Mouse (Mus musculus): ENCODE measurements at regions not wholly inside any gene's neighbourhood (a gene's known extent, or its start where the extent isn't known, plus 50 kb on each side); places are given as distances from the start of the nearest gene placed in this dataset.

DNA sequence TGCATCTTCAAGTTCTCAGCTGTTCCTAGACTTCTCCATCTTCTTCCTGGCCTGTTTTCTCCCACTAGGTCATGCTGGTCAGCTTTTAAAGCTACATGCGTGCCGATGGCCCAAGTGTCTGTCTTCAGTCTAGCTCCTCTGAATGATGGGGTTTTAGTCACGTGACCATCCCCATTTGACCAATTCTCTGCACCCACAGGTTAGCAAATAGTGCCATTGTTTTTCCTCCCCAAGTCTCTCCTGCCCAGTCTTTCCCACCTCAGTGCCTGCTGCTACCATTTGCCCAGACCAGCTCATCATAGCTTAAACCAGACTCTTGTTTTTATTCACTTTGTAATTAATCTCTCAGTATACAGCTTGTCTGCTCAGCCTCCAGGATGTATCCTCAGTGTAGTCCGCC lies 62.3 kb downstream of the Zfp706 start:
- DNase-seq: no peak

DNA sequence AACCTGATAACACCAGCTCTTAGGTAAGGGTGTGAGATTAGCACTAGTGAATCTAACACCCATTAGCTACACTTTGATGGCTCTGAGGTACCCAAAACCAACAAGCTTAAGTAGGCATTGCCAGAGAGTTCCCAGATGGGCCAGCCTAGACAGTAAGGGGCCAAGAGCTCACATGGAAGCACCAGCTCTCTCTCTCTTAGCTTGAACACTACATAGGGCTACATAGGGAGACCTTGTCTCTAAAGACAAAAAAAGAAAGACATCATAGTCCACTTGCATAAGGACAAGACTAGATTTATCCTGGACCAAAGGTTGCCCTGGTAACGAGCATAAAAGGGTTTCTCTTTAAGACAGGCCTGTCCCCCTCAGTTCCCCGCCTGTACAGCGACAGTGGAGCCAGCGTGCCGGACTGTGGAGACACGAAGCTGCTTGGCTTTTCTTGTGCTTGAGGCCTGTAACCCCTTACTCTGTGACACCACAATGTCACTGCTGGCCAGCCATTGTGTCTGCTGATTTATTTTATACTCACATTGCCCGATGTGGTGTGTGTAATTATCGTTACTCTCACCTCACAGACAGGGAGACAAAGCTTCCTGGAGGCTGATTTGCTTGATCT lies 62.9 kb downstream of the Zfp706 start:
- no peak for DNase-seq

DNA sequence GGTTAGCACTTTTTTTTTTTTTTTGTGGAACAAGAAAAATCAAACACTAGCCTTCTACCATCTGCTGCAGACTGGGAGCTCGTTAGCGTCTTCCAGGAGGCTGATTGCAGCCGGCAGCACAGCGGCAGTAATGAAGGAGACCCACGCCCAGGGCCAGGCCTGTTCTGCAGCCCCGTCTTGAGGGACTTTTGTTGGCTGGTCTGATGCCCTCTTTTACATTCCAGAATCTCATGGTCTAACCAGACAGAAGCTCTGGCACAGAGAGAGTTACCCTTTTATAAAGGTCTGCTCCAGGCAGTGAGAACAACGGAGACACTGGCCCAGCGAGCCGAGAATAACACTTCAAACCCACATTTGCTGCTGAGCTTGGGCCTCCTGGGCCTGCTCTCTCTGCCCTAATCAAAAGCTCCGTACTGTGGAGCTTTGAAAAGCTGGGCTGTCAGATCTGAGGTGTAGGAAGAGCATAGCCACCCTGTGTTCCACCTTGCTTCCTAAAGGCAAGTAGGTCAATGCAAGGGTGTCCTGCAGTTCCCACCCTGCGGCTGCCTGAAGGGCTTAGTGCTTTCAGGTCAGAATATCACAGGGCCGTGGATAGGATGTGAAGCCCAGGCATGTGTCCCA lies 64.0 kb downstream of the Zfp706 start:
- DNase-seq: no peak

DNA sequence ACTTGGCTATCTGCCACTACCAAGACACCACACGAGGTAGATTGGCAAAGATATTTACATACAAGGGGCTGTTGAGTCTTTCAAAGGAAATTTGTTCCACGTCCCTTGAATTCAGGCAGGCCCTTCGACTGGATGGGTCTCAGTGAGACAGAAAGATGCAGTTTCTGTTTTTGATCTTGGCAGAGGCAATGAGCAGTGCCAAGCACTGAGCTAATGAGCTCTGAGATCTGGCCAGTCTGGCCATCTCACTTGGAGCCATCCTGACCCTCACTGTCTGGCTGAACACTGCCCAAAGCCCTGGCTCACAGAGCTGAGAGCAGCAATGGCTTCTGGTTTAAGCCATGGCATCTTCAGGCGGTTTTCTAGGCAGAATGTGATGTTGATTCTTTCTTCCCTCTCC lies 65.3 kb downstream of the Zfp706 start:
- DNase-seq: no peak

DNA sequence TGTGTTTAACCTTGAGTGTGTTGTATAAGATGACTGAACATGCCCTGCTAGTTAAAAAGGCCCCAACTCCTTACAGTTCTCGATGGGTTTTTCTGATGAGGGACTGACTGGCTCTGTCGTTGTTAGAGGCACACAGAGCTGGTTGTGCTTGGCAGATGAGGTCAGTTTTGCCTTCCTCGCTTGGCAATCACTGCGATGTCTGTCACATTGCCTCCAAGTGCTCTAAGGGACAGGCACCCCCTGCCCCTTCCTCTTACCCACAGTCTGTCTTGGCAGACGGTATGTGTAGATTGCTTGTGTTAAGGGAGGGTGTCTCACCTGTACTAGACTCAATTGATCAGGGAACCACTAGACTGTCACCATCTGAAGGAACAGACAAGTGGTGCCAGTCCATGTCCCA lies 65.8 kb downstream of the Zfp706 start:
- no peak for DNase-seq

DNA sequence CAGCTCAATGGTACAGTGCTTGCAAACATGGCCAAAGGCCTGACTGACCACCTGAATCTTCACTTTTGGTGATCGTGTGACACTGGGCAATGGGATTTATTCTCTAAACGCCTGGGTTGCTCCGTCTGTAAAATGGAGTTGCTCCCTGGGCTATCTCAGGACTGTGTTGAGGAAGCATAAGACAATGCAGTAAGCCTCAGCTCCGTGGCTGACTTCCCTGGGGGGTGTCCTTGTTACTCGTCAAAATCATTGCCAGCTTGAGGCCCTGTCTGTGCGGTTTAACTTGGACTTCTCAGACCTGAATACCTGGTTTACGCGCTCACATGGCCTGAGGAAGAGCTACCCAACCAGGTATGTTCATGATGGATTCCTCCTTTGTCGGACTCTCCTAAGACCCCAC lies 68.0 kb downstream of the Zfp706 start:
- DNase-seq: no peak

DNA sequence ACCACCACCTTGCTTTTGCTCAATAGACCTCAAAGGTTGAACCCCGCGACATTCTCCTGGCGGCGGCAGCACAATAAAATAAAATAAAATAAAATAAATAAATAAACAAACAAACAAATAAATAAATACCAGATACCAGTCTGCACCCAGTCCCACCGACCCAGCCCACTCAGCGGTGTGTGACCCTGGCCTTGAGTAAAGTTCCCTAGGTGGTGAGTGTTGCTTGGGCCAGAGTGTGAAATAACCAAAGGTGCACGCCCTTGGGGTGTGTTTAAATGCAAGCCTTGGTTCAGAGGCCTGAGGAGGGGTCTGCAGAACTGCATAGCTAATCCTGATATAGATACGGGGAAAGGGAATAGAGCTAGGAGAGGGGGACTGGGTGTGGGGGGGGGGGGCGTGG lies 68.4 kb downstream of the Zfp706 start:
- no peak for DNase-seq

DNA sequence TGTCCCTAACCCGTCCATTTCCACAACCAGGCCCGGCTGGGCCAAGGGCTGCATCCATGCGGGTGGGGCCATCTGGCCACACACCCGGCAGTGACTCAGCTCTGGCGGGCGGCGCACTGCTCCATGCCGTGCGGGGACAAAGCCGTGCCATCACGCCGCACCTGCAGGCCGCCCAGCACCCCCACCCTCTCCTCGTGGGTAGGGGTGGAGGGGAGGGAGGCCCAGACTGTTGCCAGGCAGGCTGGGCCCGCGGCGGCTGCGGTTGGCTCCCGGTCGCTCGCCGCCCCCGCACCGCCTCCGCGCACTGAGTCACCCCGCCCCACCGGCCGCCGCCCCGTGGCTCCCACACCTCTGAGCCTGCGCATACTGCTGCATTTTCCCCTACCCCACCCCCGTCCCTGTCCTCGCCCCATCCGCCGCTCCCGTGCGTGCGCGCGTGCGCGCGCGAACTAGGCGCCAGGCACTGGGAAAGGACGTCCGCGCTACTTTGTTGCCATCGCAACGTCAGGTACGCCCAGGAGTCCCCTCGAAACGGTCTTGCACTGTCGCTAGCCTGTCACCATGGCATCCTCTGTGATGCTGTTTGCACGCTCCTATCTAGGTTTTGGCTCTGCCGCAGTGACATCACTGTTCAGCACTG lies 68.9 kb downstream of the Zfp706 start:
- DNase-seq: peak; percentile 93 to 96

DNA sequence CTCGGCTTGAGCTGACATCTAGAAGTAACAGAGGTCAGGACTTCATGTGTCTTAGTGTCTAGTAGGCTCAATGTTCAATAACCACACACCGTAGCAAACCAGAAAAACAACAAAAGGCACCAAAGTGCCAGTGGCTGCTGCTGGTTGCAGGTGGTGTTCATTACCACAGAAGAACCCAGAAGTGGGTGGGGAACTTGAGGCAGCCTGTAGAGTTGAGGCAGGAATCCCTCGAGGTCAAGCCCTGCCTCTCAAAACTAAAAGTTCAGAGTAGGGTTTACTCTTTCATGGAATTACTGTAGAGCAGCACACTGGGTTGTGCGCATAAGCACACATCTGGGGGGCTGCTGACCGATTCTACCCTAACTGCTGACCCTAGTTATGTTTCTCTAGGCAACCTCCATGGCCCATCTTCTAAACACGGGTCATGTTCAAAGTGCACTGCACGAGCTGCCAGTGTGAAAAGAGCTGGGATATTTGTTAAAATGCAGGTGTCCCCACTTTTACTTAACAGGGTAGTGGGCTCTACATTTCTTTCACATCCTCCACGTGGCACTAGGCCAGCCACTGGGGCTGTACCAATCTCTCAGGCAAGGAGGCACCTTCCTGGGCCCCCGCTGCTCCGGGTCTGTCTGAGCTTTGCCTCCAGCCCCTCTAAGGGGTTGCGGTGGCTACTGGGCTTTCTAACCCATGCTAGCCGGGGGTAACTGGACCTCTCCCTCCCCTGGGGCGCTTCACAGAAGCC lies 69.6 kb downstream of the Zfp706 start:
- DNase-seq: peak; percentile 23 to 61

DNA sequence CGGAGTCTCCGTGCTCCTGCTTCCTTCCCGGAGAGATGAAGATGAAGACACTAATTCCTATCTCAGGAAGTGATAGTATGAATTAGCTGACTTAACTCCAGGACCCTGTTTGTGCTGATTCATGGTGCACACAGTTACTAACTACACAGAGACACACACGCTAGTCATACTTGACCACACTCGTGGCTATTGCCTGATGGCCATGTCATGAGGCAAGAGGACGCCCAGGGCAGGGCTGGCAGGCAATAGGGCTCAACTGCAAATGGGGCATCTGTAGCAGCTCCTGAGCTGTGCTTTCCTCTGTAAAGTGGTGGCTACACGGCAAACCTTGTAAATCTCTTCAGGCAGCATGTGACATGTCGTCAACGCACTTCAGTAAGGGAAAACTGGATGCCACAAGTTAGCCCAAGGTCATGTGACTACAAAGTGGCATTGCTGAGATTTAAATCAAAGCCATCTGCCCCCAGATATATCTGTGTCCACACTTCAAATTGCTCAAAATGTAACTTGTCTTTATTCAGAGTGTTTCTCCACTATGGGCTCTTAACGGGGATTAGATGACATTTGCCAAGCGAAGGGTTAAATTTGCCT lies 70.4 kb downstream of the Zfp706 start:
- no peak for DNase-seq

DNA sequence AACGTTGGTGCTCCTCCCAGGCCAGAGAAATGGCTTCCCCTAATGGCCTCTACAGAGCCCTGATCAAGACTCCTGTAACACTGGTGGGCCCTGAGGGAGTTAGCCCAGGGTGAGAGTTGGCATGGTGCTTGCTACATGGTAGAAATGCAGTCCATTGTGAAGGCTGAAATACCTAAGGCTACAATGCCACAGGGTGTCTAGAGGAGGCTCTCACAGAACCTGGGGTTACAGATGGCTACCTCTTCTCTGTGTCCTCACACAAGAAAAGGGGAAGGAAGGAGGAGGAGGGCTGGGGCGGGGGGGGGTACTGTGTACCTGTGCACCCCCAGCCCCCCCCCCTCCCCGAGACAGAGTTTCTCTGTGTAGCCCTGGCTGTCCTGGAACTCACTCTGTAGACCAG lies 72.8 kb downstream of the Zfp706 start:
- no peak for DNase-seq

DNA sequence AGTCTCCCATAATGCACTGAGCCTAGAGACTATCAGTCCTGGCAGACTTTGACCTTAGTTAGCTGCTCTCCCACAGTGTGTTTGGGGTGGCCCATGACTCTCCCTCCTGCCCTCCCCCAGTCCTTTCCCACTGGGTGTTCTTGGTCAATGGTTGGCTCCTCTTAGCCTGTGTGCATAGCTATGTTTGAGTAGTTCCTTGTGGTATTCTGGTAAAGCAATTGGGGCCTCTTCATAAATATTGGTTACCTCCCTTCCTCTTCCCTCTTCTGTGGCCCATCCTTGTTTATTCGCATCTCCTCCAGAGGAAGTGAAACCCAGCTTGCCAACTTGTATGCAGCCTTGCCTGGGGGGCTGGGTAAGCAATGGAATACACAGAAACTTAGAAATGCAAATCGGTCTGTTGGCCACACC lies 74.0 kb downstream of the Zfp706 start:
- DNase-seq: peak; percentile 40 to 49

DNA sequence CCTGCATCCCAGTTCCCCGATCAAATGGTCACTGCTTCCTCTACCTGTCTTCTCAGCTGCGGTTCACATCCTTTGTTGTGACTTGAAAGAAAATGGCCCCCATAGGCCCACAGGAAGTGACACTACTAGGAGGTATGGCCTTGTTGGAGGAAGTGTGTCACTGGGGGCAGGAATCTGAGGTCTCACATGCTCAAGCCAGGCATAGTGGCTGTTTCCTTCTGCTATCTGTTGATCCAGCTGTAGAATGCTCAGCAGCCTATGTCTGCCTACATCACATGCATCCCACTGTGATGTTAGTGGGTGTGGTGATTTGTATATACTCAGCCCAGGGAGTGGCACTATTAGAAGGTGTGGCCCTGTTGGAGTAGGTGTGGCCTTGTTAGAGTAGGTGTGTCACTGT lies 76.1 kb downstream of the Zfp706 start:
- DNase-seq: no peak

DNA sequence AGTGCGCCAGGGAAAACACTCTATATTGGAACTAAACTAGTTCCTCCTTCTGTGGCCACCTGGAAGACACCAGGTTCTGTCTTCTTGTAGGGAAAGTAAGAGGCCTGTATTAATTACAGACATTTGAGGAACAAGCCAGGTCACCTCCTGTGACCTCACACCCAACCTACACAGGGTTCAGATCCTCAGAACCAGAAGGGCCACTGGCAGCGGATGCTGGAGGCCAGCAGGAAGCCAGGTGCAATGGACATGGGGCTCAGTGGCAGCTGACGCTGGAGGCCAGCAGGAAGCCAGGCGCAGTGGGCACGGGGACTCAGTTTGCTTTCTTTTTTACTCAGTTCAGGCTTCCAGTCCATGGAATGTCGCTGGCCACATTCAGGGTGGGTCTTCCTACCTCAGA lies 77.1 kb downstream of the Zfp706 start:
- DNase-seq: no peak

DNA sequence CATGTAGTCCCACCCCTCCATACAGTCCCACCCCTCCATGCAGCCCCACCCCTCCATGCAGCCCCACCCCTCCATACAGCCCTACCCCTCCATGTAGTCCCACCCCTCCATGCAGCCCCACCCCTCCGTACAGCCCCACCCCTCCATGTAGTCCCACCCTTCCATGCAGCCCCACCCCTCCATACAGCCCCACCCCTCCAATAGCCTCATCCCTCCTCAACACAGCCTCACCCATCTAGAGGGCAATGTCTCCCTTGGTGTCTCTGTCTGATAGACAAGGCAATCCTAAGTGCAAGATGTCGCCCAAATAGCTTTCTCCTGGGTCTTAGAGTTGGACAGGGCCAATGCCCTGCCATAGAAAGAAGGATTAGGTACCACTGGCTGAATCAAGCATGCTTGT lies 77.8 kb downstream of the Zfp706 start:
- DNase-seq: no peak

DNA sequence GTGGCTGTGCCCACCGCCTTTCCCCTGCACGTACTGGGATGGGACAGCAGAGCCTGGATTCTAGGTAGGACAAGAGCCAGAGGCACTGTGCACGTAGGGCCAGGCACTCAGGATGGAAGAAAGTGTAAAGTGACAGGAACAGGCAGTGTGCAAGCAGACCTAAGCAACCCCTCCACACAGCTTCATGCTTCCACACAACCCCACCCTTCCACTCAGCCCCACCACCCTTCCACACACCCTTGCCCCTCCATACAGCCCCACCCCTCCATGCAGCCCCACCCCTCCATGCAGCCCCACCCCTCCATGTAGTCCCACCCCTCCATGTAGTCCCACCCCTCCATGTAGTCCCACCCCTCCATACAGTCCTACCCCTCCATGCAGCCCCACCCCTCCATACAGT lies 78.5 kb downstream of the Zfp706 start:
- no peak for DNase-seq

DNA sequence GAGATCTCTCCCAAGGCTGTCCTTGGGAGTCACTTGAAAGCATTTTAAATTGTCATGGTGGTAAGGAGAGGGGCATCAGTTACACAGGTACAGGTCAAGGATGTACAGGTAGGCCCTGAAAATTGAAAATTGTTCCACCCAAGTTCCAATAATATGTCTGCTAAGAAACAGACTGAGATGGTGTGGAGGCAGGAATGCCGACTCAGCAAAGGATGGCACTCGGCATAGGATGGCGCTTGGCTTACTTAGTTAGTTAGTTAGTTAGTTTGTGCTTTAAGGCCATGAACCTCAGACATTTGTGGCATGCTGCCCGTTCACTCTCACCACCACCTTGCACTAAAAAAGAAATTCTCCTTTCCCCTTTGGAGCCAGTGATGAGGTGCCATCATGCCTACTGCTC lies 78.9 kb downstream of the Zfp706 start:
- DNase-seq: no peak

DNA sequence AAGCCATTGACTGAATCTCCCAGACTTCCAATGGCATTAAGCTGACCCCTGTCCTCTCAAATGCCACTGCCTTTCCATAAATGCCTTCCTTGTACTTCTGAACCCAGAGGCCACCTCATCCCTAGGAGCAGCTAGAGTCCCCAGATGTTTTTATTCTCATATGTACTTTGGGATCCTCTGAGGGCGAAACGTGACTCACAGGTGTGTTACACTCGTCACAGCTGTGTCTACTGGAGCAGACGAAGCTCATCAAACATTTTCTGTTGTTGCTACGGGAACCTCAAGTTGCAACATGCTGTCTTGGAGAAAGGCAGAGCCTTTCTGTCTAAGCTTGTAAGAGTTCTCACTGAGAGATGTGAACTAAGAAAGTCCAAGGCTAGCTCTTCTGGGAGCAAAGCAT lies 80.1 kb downstream of the Zfp706 start:
- no peak for DNase-seq

DNA sequence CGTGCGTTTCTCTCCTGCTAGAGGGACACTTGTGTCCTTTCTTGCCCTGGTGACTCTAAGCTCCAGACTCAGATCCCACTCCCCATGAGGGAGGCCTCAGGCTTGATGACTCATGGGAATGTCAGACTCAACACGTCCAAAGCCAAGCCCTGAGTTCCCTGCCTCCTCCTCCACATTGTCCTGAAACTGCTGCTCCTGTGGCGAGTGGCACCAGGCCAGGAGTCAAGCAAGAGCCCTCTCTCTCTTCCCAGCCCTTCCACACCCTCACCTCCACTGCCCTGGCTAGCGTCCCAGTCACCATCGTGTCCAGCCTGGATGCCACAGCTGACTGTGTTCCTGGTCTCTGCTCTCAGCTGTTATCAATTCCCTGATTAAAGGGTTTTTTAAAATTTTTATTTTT lies 83.4 kb downstream of the Zfp706 start:
- peak; percentile 51 to 81 for DNase-seq

DNA sequence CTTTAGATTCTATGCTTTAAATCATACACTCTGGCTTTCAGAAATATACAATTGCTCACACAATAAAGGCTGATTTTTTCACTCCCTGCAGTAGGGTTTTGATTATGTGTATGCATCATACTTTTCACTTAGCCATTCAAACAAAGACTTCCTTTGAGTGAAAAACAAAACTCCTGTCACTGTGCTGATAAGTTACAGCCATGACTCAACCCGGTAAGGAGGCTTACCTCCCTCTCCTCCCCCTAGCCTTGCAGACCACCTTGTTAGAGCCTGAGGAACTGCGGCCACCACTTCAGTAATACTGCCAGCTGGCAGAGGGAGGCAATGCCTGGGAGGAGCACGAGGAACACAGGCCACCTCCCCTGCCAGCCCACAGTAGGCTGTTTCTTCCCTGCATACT lies 86.2 kb downstream of the Zfp706 start:
- DNase-seq: no peak

DNA sequence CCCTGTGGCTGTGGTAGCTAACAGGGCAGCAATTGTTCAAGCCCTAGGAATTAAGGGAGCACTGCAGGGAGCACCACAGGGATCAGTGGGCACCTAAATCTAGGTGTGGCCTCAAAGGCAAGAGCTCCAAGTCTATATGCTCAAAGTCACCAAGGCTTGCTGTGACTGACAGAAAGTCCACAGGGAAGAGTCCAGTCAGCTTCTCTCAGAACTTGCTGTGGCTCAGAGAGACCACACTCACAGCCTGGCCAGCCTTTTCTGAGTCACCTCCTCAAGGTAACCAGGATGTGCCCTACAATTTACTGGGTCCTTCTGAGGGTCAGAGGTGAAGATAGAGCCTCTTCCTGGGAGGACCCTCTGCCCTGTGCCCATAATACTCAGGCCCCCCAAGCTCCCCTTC lies 86.7 kb downstream of the Zfp706 start:
- DNase-seq: no peak

DNA sequence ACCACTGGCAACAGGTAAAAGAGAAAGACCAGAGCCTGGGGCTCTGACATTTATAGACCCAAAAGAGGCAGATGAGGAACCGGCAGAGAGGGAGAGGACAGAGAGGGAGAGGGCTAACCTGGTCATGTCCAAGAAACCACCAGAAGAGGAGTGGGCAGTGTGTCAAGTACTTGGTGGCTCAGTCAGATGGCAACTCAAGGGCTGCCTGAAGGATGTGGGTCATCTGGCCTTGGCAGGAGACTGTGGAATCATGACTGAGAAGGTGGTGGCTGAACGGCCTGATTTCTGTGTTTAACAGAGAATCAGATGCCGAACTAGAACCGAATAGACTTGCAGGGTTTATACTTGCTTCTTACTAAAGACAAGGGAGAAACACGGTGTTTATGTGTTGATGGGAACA lies 87.9 kb downstream of the Zfp706 start:
- no peak for DNase-seq

DNA sequence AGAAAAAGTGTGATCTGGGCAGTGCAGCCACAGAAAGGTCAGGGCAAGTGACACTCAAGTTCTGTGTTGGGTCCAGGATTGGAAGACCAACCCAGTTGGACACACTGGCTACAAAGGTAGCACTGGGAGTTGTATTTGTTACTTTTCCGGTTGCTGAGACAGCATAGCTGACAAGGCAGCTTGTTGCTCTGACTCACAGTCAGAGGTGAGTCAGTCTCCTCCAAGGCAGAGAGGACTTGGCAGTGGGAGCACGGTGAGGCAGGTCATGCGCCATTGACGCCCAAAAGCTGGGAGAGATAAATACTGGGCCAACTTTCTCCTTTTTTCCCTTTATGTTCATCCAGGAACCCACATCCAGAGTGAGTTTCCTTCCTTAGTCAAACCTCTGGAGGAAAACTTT lies 88.4 kb downstream of the Zfp706 start:
- DNase-seq: no peak

DNA sequence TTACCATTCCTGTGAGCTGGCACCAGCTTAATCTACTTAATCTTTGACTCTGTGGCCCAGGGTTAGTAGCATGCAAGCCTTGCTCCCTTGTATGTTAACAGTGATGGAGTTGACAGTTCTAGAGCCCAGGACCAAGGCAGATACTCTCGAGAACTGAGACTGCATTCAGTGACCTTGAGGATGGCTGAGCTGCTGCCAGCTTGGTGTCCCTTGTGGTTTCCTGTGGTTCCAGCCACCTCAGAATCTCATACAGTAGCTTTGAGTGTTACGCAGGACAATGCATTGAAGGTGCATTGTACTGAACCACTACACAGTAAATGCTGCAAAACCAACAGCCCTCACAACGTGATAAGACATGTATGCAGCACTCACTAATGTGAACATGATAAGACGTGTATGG lies 90.6 kb downstream of the Zfp706 start:
- DNase-seq: no peak
